Mouse (Mus musculus) ES-E14 (cell line): Measurements from ENCODE around the gene Astn2.

ENCODE experiments used
- CHD2 ChIP-seq: IDR thresholded peaks from 2 replicates; pipeline ENCODE4 v1.6.1; 2014; ENCODE audit warnings: mild to moderate bottlenecking, low read depth, low read length, inconsistent platforms
- HCFC1 ChIP-seq: IDR thresholded peaks from 2 replicates; pipeline ENCODE4 v1.6.1; 2012; ENCODE audit warnings: low read length, inconsistent platforms, borderline replicate concordance; ENCODE audit not compliant: insufficient read depth
- MAFK ChIP-seq: IDR thresholded peaks from 2 replicates; pipeline ENCODE4 v1.6.1; 2014; ENCODE audit warnings: mild to moderate bottlenecking, low read depth, low read length, inconsistent platforms; ENCODE audit not compliant: insufficient read depth
- ZNF384 ChIP-seq: IDR thresholded peaks from 2 replicates; pipeline ENCODE4 v1.6.1; 2012; ENCODE audit warnings: low read depth, low read length, inconsistent platforms

- TF ChIP-seq ZNF384 (no peak), HCFC1 (no peak), MAFK (no peak), CHD2 (no peak)
These were observed 458.4 kb downstream of the Astn2 start for GRCm38 (mm10) chr4:65946021-65946420.
